Mouse (Mus musculus) left cerebral cortex, postnatal 25 days (tissue): ENCODE data around the gene Tlk2. TPM values are rescaled to one million over a fixed set of nuclear protein-coding genes. Genes with fewer than 3 reads are reported as not detected.

ENCODE experiments used
- total RNA-seq, 2 experiments: library from RNA; stranded (reverse); gene quantifications; 2 replicates each; pipeline ENCODE4 v1.2.3; 2021

Gene Tlk2
- total RNA-seq, 2 experiments from 2014 or later, result 54.4 to 54.7 TPM

Other genes starting within 250 kb of the Tlk2 start
- 1 to 10 TPM in 1 of 2 experiments, under 1 TPM in 1; 0.98 to 1.4 TPM for gene Efcab3, start 115.2 kb upstream of the Tlk2 start, total RNA-seq
- 10 to 100 TPM; 12.0 to 16.3 TPM for gene Mettl2, start 52.4 kb upstream of the Tlk2 start, total RNA-seq
- not detected for gene Gm10842, start 31.9 kb upstream of the Tlk2 start, total RNA-seq
- gene Mrc2, start 113.8 kb downstream of the Tlk2 start, total RNA-seq, result 1 to 10 TPM; 5.7 to 9.1 TPM